Mouse (Mus musculus) liver, adult 2 months (tissue): ENCODE measurements around the gene Nup85.

ENCODE experiments used
- CTCF ChIP-seq: fragments of 200-500 bp; IDR thresholded peaks from 2 replicates; pipeline ENCODE4 v1.5.1; 2011; ENCODE audit warnings: low read depth, low read length, control low read depth
- POLR2A ChIP-seq: fragments of 200-500 bp; IDR thresholded peaks from 2 replicates; pipeline ENCODE4 v1.6.1; 2011; ENCODE audit warnings: low read length, control low read depth; ENCODE audit not compliant: insufficient read depth; ENCODE audit errors: extremely low read depth

- TF ChIP-seq CTCF, result no peak
- no peak for TF ChIP-seq POLR2A
Measured at GRCm38 (mm10) chr11:115522238-115522637, 42.0 kb upstream of the Nup85 start.
